Mouse (Mus musculus) adrenal gland, postnatal 25 days (tissue): Measurements from ENCODE around the gene Ywhah. TPM values are rescaled to one million over a fixed set of nuclear protein-coding genes. Genes with fewer than 3 reads are reported as not detected.
A peak's percentile ranks its signal among the peaks of the same experiment; 100 is the strongest.
"Not testable (repeated sequence)": the region's sequence is repeated elsewhere in the genome, so short reads cannot be mapped to it uniquely, and the experiment has no call there.

ENCODE experiments used
- DNase-seq: peaks from one replicate; pipeline ENCODE4 v3.0.0; 2021; ENCODE audit warnings: mixed read lengths
- total RNA-seq: library from RNA; stranded (reverse); gene quantifications from 2 replicates; pipeline ENCODE4 v1.2.3, GENCODE M21; 2021

Gene Ywhah
- total RNA-seq, 1 experiment from 2014 or later, result 201 TPM

- DNase-seq, result no peak
Measured at GRCm38 (mm10) chr5:33011132-33012106, 7.2 kb upstream of the Ywhah start.

DNA sequence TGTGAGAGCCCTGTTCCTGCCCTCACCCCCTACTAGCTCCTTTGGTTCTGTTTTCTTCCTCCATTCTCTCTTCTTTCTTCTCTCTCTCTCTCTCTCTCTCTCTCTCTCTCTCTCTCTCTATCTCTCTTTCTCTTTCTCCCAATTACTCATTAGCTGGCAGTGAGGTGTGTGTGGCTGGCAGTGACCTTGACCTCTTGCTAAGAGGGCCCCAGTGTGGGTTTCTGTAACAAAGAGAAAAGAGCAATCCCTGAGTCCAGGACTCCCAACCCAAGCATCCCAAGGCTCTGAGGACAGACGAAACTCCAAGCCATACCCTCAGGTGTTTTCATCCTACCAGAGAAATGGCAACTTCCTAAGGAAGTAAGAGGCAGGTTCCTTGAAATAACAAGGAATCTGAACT is 4.5 kb upstream of the Ywhah start:
- no peak for DNase-seq

- peak; percentile 42 for DNase-seq
Measured at GRCm38 (mm10) chr5:33015579-33015978, 3.0 kb upstream of the Ywhah start.

DNA sequence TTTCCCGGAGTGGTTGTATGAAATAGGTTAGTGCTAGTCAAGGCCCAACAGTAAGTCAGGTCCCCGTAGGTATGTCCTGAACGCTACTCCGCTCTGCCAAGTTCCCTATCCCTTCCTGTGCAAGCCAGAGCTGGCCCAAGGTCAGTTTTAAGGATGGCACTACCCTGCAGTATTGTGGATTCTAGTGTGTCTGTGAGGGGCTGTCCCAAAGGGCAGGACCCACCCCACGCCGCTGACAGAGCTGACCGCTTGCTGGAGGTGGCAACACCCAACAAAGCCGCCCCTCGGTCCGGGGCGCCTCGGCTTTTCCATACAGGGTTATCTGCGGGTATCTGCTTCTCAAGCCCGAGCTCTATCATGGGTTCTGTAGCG is 441 bp upstream of the Ywhah start:
- no peak for DNase-seq

GRCm38 (mm10) chr5:33019426-33019821 is 808 bp downstream of the Ywhah start:
- no peak for DNase-seq

- DNase-seq, result no peak
Measured at GRCm38 (mm10) chr5:33021622-33022021, 3.0 kb downstream of the Ywhah start.

- DNase-seq, result no peak
Measured at GRCm38 (mm10) chr5:33023337-33023736, 4.7 kb downstream of the Ywhah start.

DNA sequence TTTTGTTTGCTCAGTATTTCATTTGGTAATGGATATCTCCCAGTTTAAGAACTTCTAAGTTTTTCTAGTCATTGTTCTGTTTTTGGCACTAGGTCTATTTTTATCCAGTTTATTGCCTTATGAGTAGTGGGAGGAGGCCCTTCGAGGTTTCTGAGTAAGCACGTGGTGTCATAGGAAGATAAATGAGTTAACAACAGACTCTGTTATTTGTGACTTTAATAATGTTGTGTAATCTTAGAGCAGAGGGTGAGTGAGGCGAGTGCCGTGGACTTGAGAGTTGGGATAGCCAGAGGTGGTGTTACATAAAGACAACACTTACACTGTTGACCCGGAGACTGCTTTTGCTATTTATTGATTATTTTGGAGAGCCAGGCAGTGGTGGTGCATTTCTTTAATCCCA is 5.9 kb downstream of the Ywhah start:
- no peak for DNase-seq

GRCm38 (mm10) chr5:33028656-33029055 is 10.0 kb downstream of the Ywhah start:
- no peak for DNase-seq

DNA sequence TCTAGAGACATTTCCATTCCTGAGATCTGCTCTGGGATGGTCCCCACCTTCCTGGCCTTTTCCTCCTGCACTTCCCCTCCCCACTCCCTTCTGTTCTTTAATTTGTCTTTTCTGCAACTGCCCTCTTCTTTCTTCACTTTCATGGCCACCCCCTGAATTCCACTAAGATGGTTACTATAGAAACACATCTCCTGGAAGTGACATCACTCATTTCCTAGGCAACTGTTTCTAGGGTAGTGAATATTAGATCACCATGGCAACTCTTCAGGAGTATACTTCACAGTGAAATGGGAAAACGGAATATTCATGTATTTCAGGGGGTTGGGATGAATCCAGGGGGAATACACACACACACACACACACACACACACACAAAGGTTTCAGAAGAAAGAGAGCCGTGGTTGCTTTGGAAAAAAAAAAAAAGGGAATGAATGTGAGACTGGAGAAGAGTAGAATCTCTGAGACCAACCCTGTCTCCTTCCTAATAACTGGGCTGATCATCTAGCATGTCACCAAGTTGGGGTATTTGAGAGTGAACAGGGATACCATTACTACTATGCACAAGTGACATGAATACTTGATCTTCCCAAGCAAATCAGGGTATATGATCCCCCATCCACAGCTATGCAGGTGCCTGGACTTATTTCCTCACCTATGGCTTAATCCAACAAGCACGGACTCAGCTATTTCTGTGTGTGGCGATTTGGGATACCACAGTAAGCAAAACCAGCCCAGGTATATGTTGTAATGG is 12.0 kb downstream of the Ywhah start:
- DNase-seq, result no peak

GRCm38 (mm10) chr5:33032036-33032773 is 13.6 kb downstream of the Ywhah start:
- no peak for DNase-seq

DNA sequence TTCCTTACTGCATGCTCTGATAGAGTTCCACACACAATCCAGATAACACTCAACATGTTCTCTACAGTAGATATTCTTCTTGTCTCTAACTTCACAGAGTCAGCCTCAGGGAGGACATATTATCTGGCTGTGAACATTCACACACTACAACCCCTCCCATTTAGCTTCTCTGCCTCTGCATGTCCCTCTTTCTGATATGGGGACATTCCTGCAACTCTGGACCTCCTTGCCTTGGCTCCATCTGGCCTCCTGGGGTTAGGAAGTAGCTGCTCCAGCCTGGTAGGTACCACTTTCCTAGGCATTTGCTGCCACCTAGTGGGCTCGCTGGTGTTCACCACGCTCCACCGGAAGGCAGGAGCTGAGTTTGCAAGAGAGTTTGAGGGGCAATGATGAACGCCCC is 14.5 kb downstream of the Ywhah start:
- DNase-seq, result peak; percentile 82

GRCm38 (mm10) chr5:33033633-33034032 is 15.0 kb downstream of the Ywhah start:
- not testable (repeated sequence) for DNase-seq

- DNase-seq, result no peak
Measured at GRCm38 (mm10) chr5:33034100-33034499, 15.5 kb downstream of the Ywhah start.

DNA sequence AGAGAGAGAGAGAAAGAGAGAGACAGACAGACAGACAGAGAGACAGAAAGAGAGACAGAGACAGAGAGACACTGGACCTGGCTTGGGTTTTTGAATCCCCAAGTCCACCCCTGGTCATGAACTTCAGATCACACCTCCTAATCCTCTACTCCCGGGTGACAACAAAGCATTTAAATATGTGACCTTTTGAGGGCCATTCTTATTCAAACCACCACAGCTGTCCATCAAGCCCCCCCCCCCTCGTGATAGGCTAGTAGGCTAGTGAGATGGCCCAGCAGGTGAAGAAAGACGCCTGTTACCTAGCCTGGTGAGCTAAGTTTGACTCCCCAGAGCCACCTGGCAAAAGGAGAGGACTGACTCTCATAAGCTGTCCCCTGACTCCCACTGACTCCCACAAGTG is 16.3 kb downstream of the Ywhah start:
- no peak for DNase-seq

DNA sequence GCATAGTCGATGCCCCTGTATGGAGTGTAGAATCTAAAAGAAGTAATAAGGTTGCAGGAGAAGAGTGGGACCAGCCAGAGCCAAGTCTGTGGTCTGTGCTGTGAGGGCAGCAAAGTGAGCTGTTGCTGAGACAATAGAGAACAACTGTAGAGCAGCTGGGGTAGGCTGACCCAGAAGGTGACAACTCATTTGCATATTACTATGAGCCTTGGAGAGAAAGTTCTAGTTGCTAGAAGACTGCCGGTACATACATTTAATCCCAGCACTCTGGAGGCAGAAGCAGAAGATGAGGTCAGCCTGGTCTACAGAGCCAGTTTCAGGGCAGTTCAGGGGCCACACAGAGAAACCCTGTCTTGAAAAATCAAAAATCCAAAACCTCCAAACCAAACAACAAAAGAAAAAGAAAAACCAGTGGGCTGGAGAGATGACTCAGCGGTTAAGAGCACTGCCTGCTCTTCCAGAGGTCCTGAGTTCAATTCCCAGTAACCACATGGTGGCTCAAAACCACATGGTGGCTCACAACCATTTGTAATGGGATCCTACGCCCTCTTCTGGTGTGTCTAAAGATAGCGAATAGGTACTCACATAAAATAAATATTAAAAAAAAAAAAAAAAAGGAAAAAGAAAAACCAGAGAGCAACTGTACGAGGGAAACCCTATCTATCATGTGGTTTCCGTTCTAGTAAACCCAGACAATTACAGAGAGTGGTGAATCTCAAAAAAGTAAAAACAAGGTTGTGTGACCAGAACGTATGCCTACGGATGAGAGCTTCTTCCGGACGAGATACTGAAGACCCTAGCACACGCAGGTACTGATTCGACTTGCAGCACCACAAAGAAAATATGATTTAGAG is 20.3 kb downstream of the Ywhah start:
- no peak for DNase-seq

GRCm38 (mm10) chr5:33039510-33039911 is 20.9 kb downstream of the Ywhah start:
- DNase-seq, result peak; percentile 74

DNA sequence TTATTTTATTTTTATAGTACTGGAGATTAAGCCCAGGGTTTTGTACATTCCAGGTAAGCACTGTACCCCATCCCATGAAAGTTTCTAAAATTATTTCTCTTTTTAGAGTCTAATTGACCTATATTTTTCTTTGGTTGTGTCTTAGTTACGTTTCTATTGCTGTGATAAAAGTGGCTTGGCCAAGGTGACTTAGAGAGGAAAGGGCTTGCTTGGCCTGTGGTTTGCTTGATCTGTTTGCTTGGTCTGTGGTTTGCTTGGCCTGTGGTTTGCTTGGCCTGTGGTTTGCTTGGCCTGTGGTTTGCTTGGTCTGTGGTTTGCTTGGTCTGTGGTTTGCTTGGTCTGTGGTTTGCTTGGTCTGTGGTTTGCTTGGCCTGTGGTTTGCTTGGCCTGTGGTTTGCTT is 22.1 kb downstream of the Ywhah start:
- not testable (repeated sequence) for DNase-seq

GRCm38 (mm10) chr5:33043397-33043796 is 24.8 kb downstream of the Ywhah start:
- DNase-seq, result no peak

- no peak for DNase-seq
Measured at GRCm38 (mm10) chr5:33044636-33045315, 26.2 kb downstream of the Ywhah start.

DNA sequence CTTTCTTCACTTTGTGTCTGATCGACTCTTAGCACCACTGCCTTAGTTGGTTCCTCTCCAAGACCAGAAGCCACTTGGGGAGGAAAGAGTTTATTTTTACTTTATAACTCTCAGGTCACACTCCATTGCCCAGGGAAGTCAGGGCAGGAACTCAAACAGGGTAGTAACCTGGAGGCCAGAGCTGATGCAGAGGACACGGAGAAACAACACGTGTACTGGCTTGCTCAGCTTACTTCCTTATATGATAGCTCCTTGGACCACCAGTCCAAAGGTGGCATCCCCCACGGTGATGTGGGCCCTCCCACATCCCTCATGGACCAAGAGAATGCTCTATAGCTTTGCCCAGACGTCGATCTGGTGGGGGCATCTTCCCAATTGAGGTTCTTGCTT is 26.7 kb downstream of the Ywhah start:
- no peak for DNase-seq
